Mouse (Mus musculus) skeletal muscle tissue, postnatal 0 days (tissue): ENCODE measurements around the gene Gstm3. TPM values are rescaled to one million over a fixed set of nuclear protein-coding genes. Genes with fewer than 3 reads are reported as not detected.

Experiments
- polyA plus RNA-seq: library from polyadenylated mRNA; unstranded; fragments of >200 nt; fragmentation: Nextera tagmentation; extraction: Ambion mirVana; gene quantifications from 2 replicates; pipeline ENCODE4 v1.2.1, GENCODE M21; 2015

The Gstm3 gene
- not detected in 2 replicates for polyA plus RNA-seq

GRCm38 (mm10) chr3:107968724-107969395 lies at the start of gene Gstm3:
TSS of gene Gstm3 (minus strand) at chr3:107969283.

GRCm38 (mm10) chr3:108017473-108018189 lies 48.5 kb upstream of the Gstm3 start, which contains the start of gene Gstm1:
TSS of gene Gstm1 (minus strand) at chr3:108017973.

GRCm38 (mm10) chr3:107986041-107986562 lies 17.0 kb upstream of the Gstm3 start, which contains the start of gene Gstm2:
TSS of gene Gstm2 (minus strand) at chr3:107986453.

GRCm38 (mm10) chr3:107943239-107943990 lies 25.7 kb downstream of the Gstm3 start, which contains the start of gene Gstm6:
TSS of gene Gstm6 (minus strand) at chr3:107943749.

GRCm38 (mm10) chr3:107931670-107932069 lies 37.4 kb downstream of the Gstm3 start, which contains the start of gene Gstm7:
TSS of gene Gstm7 (minus strand) at chr3:107931817.

Other genes starting within 250 kb of the Gstm3 start
- gene Csf1, start 208.8 kb downstream of the Gstm3 start, polyA plus RNA-seq = 13.1 and 17.2 TPM in 2 replicates
- not detected in 2 replicates for gene Eps8l3, start 92.1 kb downstream of the Gstm3 start, polyA plus RNA-seq
- gene Gstm5, start 73.5 kb downstream of the Gstm3 start, polyA plus RNA-seq = 106 and 112 TPM in 2 replicates
- 6.6 and 6.8 TPM in 2 replicates for gene Gstm7, start 37.5 kb downstream of the Gstm3 start, polyA plus RNA-seq
- 2.7 and 3.5 TPM in 2 replicates for gene Gstm6, start 25.5 kb downstream of the Gstm3 start, polyA plus RNA-seq
- gene Gstm2, start 17.2 kb upstream of the Gstm3 start, polyA plus RNA-seq = 47.5 and 65.3 TPM in 2 replicates
- 115 and 116 TPM in 2 replicates for gene Gstm1, start 48.7 kb upstream of the Gstm3 start, polyA plus RNA-seq
- 10.6 and 12.4 TPM in 2 replicates for gene Gstm4, start 75.6 kb upstream of the Gstm3 start, polyA plus RNA-seq
- 10.6 and 13.3 TPM in 2 replicates for gene Ampd2, start 117.4 kb upstream of the Gstm3 start, polyA plus RNA-seq
- 0.22 and 0.27 TPM in 2 replicates for gene Gnat2, start 123.5 kb upstream of the Gstm3 start, polyA plus RNA-seq
- gene Gnai3, start 176.9 kb upstream of the Gstm3 start, polyA plus RNA-seq = 49.0 and 55.8 TPM in 2 replicates
- 0.11 and 0.12 TPM in 2 replicates for gene Gpr61, start 185.6 kb upstream of the Gstm3 start, polyA plus RNA-seq
- gene Amigo1, start 217.1 kb upstream of the Gstm3 start, polyA plus RNA-seq = 16.6 and 16.9 TPM in 2 replicates
- gene Cyb561d1, start 231.9 kb upstream of the Gstm3 start, polyA plus RNA-seq = 1.8 and 2.1 TPM in 2 replicates
- gene Atxn7l2, start 241.7 kb upstream of the Gstm3 start, polyA plus RNA-seq = 5.7 and 6.8 TPM in 2 replicates